Mouse (Mus musculus) WW6 (cell line): ENCODE measurements around the gene 6030452D12Rik.

Source experiments
- DNase-seq: peaks from one replicate; pipeline ENCODE4 v3.0.0-alpha.2; 2013; ENCODE audit warnings: low read depth, low spot score

The 6030452D12Rik gene

GRCm38 (mm10) chr8:106500018-106500685, at the start of gene 6030452D12Rik:
TSS of gene 6030452D12Rik (plus strand) at chr8:106500522.
- no peak for DNase-seq

GRCm38 (mm10) chr8:106451301-106452085, 48.8 kb upstream of the 6030452D12Rik start:
- DNase-seq: peak; percentile 77

- no peak for DNase-seq
Observed at GRCm38 (mm10) chr8:106452701-106453481, 47.4 kb upstream of the 6030452D12Rik start.

- no peak for DNase-seq
Observed at GRCm38 (mm10) chr8:106454036-106454435, 46.3 kb upstream of the 6030452D12Rik start.

- DNase-seq: no peak
Observed at GRCm38 (mm10) chr8:106462131-106462530, 38.2 kb upstream of the 6030452D12Rik start.

- DNase-seq: no peak
Observed at GRCm38 (mm10) chr8:106463795-106464194, 36.5 kb upstream of the 6030452D12Rik start.

GRCm38 (mm10) chr8:106469485-106469884, 30.8 kb upstream of the 6030452D12Rik start:
- no peak for DNase-seq

- DNase-seq: no peak
Observed at GRCm38 (mm10) chr8:106474001-106474400, 26.3 kb upstream of the 6030452D12Rik start.

GRCm38 (mm10) chr8:106504241-106504640, 3.9 kb downstream of the 6030452D12Rik start:
- DNase-seq: no peak

GRCm38 (mm10) chr8:106505328-106505965, 5.1 kb downstream of the 6030452D12Rik start:
- DNase-seq: no peak

- DNase-seq: no peak
Observed at GRCm38 (mm10) chr8:106506106-106506505, 5.8 kb downstream of the 6030452D12Rik start.

- peak; percentile 52 for DNase-seq
Observed at GRCm38 (mm10) chr8:106507761-106508331, 7.5 kb downstream of the 6030452D12Rik start.

- no peak for DNase-seq
Observed at GRCm38 (mm10) chr8:106508456-106508855, 8.1 kb downstream of the 6030452D12Rik start.

- no peak for DNase-seq
Observed at GRCm38 (mm10) chr8:106509079-106509780, 8.9 kb downstream of the 6030452D12Rik start.

GRCm38 (mm10) chr8:106510365-106510975, 10.1 kb downstream of the 6030452D12Rik start, which contains the start of gene Cdh3:
TSS of gene Cdh3 (plus strand) at chr8:106510891.
- no peak for DNase-seq

- no peak for DNase-seq
Observed at GRCm38 (mm10) chr8:106511065-106511501, 10.8 kb downstream of the 6030452D12Rik start.

GRCm38 (mm10) chr8:106511531-106512041, 11.3 kb downstream of the 6030452D12Rik start:
- no peak for DNase-seq

GRCm38 (mm10) chr8:106512475-106513150, 12.3 kb downstream of the 6030452D12Rik start:
- DNase-seq: no peak

- DNase-seq: no peak
Observed at GRCm38 (mm10) chr8:106515946-106516479, 15.7 kb downstream of the 6030452D12Rik start.
